In the genomic region with DNA sequence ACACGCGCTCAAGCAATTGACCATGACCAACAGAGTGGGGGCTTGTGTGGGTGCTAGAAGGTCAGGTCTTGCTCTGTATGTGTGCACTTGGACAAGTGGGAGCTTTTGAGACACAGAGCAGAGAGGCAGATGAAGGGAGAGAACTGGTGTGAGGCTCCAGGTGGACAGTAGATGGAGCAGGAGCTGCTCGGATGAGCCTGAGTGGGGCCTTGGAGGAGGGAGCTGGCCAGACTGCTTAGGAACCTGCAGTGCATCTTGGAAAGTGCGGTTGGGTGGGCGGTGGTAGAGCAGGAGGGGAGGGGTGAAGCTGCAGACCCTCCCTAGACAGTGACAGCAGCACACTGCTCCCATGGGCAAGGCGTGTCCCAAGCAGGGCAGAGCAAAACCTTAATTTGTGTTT, we compare ENCODE assay signal across 13 mouse cellular contexts. TPM values are rescaled to one million over a fixed set of nuclear protein-coding genes. Genes with fewer than 3 reads are reported as not detected.
A peak's percentile ranks its signal among the peaks of the same experiment; 100 is the strongest.
DNase-seq lines count a peak whose midpoint lies in the region; ATAC-seq and TF ChIP-seq lines count a peak whose summit lies in the region.
"Had no signal": no experiment of that assay in that cellular context is flagged by ENCODE, and none has a peak within 500 bp of the region (broad histone marks: within the 10 kb centered on the region; RNA-seq: fewer than 3 reads in every experiment).

No protein-coding gene starts in this region.

- 65% methylated on average over 6 of the region's 6 CpGs for WGBS in kidney, embryonic 16.5 days
- 72% methylated on average over 6 of the region's 6 CpGs for WGBS in kidney, adult 2 months
- WGBS in stomach, postnatal 0 days: 70% methylated on average over 6 of the region's 6 CpGs

- H3K27ac ChIP-seq in kidney, embryonic 16.5 days (ENCODE audit: low read length): no peak overlapping the region
- H3K27ac ChIP-seq in kidney, adult 2 months (ENCODE audit: insufficient read depth, low read depth, low read length): no peak overlapping the region
- no peak overlapping the region for H3K27ac ChIP-seq in stomach, postnatal 0 days (replicated peaks)
- H3K27ac ChIP-seq: heart, embryonic 13.5 days had no signal

- no peak for TF ChIP-seq CTCF in kidney, adult 2 months (conservative IDR thresholded peaks at IDR 0.05; ENCODE audit: insufficient read depth, insufficient read length, low read depth, low read length)
- peak; percentile 43 for TF ChIP-seq CTCF in stomach, postnatal 0 days (IDR thresholded peaks at IDR 0.05; ENCODE audit: low read depth)

- DNase-seq in adrenal gland, postnatal 14 days: peak; percentile 18
- no peak for DNase-seq in adrenal gland, postnatal 4 days (ENCODE audit: low spot score in 2 of 2)
- no peak for DNase-seq in kidney, adult 2 months
- DNase-seq in thymus, postnatal 14 days: peak; percentile 22
- DNase-seq in thymus, postnatal 4 days: no peak
- DNase-seq in stomach, postnatal 0 days (ENCODE audit: low spot score): no peak
- no peak for DNase-seq in gastrocnemius, adult 8-10 months (ENCODE audit: low spot score in 2 of 2)
- DNase-seq: cerebellum, adult 11 months; liver; lung, postnatal 10 days had no signal

- no peak for TF ChIP-seq EP300 in stomach, postnatal 0 days (optimal IDR thresholded peaks at IDR 0.05)

- H3K36me3 ChIP-seq in kidney, embryonic 16.5 days (ENCODE audit: insufficient read depth, low read length): peaks cover 11% of the 10 kb centered on the region; the same call in 1 of the 2 replicates
- H3K36me3 ChIP-seq in kidney, adult 2 months (ENCODE audit: control insufficient read depth, insufficient read depth, low read length): 0 out of 2 replicates have a peak, but pooled peaks cover 1% of the 10 kb centered on the region
- peaks cover 10% of the 10 kb centered on the region; the same call in 1 of the 2 replicates for H3K36me3 ChIP-seq in stomach, postnatal 0 days (ENCODE audit: control insufficient read depth, insufficient read depth, low read length)

- no peaks in the 10 kb centered on the region for H3K9me3 ChIP-seq in kidney, embryonic 16.5 days (ENCODE audit: low read length)
- no peaks in the 10 kb centered on the region for H3K9me3 ChIP-seq in stomach, postnatal 0 days (ENCODE audit: control insufficient read depth, low read length)
- H3K9me3 ChIP-seq: heart, embryonic 13.5 days had no signal

- no peak for TF ChIP-seq POLR2A in kidney, adult 2 months (IDR thresholded peaks at IDR 0.05; ENCODE audit: low read depth, low read length)

- H3K27me3 ChIP-seq in kidney, embryonic 16.5 days (ENCODE audit: insufficient read depth, low read length): no peaks in the 10 kb centered on the region
- no peaks in the 10 kb centered on the region for H3K27me3 ChIP-seq in kidney, adult 2 months (replicated peaks; ENCODE audit: control insufficient read depth, insufficient read depth, low read length)
- no peaks in the 10 kb centered on the region for H3K27me3 ChIP-seq in stomach, postnatal 0 days (ENCODE audit: control insufficient read depth, insufficient read depth, low read length)
- H3K27me3 ChIP-seq: heart, embryonic 13.5 days had no signal

- H3K4me3 ChIP-seq in kidney, embryonic 16.5 days (ENCODE audit: low read length): no peak overlapping the region
- H3K4me3 ChIP-seq in kidney, adult 2 months (ENCODE audit: insufficient read depth, low read depth, low read length): no peak overlapping the region
- no peak overlapping the region for H3K4me3 ChIP-seq in stomach, postnatal 0 days (ENCODE audit: low read depth, low read length)
- H3K4me3 ChIP-seq: heart, embryonic 13.5 days; myocyte had no signal

- no peak overlapping the region for H3K9ac ChIP-seq in kidney, embryonic 16.5 days (replicated peaks; ENCODE audit: low read length)
- no peak overlapping the region for H3K9ac ChIP-seq in stomach, postnatal 0 days (ENCODE audit: low read length)
- H3K9ac ChIP-seq: heart, embryonic 13.5 days had no signal

- peak; percentile 19; the same call in 1 of the 2 replicates for ATAC-seq in kidney, embryonic 16.5 days (ENCODE audit: low FRiP score, low TSS enrichment)
- ATAC-seq in stomach, postnatal 0 days (ENCODE audit: low FRiP score, low TSS enrichment): no peak

- H3K4me2 ChIP-seq in kidney, embryonic 16.5 days (replicated peaks; ENCODE audit: low read depth, low read length): no peak overlapping the region
- no peak overlapping the region for H3K4me2 ChIP-seq in stomach, postnatal 0 days (replicated peaks; ENCODE audit: low read depth)
- H3K4me2 ChIP-seq: heart, embryonic 13.5 days had no signal

- H3K4me1 ChIP-seq in kidney, embryonic 16.5 days (ENCODE audit: insufficient read depth, low read length): 0 out of 2 replicates have a peak, but pooled peaks cover 3% of the 10 kb centered on the region
- H3K4me1 ChIP-seq in kidney, adult 2 months (ENCODE audit: control insufficient read depth, insufficient read depth, low read length): peaks cover 5% of the 10 kb centered on the region; the same call in 1 of the 2 replicates
- H3K4me1 ChIP-seq in stomach, postnatal 0 days (replicated peaks; ENCODE audit: control insufficient read depth, insufficient read depth): no peaks in the 10 kb centered on the region
- H3K4me1 ChIP-seq: heart, embryonic 13.5 days had no signal

RNA-seq across cellular contexts. Expression of a gene that starts 29.2 kb away (rescaled TPM):
- total RNA-seq in adrenal gland, postnatal 14 days (2021): 21.5 and 24.6 TPM in 2 replicates
- 10 to 100 TPM; 22.9 to 24.5 TPM for total RNA-seq in adrenal gland, postnatal 4 days (2021)
- polyA plus RNA-seq in kidney, embryonic 16.5 days (2015; fragmentation: Nextera tagmentation; extraction: Ambion mirVana): 10.3 and 10.4 TPM in 2 replicates
- 9.4 and 10.2 TPM in 2 replicates for polyA plus RNA-seq in kidney, adult 2 months (2012; rRNA removed)
- 4.6 and 4.7 TPM in 2 replicates for polyA plus RNA-seq in stomach, postnatal 0 days (2015; fragmentation: Nextera tagmentation; extraction: Ambion mirVana)
- total RNA-seq in gastrocnemius, adult 8-10 months (2022): 1 to 10 TPM; 6.8 to 9.4 (median 7.9) TPM

Comparison
In these comparisons a context has a peak if more than half of its experiments do, and no peak if none do; other contexts are left out.
1. DNase-seq: peak in adrenal gland, postnatal 14 days (single experiment) and thymus, postnatal 14 days (single experiment); none in adrenal gland, postnatal 4 days (0 of 2), kidney, adult 2 months (single experiment), thymus, postnatal 4 days (single experiment), stomach, postnatal 0 days (single experiment) and gastrocnemius, adult 8-10 months (0 of 2).